Mouse (Mus musculus) hindlimb bud, embryonic 11.5 days (tissue): Measurements from ENCODE around the gene Gse1.

Experiments
- DNase-seq: peaks from one replicate; pipeline ENCODE4 v3.0.0-alpha.2; 2012; ENCODE audit warnings: low read depth, low spot score; ENCODE audit errors: extremely low spot score

Gene Gse1

DNA sequence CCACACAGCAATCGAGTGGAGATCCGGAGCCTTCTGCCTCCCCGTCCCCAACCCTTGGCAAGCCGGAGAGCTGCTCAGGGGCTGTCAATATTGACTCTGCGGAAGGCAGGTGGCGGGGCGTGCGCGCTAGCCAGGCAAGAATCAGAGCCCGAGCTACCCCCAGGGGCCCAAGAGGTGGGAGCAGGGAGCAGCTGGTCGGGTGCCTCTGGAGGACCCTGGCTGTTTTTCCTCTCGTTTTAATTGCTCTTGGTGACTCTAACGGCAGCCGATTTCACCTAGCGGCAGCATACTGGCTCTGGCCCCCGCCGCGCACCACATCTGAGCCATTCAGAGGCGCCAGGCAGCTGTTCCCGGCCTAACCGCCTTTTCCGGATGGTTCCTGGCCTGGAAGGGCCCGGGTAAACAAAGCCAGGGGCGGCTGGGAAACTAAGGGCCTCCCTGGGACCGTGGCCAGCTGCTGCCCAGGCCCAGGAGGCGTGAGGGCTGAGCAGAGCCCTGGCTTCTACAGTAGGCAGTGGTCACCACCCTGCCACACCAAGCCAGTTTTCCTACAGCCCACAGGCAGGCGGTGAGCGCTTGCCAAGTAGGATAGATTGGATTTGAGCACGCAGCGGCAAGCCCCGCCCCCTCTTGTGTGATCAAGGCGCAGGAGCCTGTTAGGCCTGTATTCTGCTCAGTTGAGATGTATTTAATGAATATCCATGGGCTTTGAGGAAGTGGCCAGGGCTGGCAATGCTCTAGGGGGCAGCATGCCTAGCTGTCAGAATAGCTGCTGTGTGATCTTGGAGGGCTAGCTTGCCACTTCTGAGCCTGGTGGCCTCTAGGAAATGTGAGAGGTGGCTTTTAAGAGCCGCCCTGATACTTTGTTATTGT is 188.5 kb downstream of the Gse1 start:
- no peak for DNase-seq

DNA sequence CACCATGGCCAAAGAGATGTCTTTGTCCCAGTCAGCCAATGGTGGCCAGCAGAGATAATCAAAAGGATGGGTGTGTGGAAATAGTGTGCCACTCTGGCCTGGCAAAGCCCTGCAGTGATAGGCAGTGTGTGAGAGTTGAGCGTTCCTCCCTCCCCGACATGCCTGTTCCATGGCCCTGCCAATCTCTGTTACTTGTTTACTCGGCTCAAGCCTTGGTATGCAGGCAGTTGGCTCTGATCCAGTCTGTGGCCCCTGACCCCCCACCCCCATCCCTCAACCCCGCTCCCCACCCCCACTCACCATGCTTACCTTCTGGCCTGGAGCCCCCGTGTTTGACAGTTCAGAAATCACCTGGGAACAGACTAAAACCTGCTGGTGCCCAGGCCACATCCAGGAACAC is 189.9 kb downstream of the Gse1 start:
- no peak for DNase-seq

DNA sequence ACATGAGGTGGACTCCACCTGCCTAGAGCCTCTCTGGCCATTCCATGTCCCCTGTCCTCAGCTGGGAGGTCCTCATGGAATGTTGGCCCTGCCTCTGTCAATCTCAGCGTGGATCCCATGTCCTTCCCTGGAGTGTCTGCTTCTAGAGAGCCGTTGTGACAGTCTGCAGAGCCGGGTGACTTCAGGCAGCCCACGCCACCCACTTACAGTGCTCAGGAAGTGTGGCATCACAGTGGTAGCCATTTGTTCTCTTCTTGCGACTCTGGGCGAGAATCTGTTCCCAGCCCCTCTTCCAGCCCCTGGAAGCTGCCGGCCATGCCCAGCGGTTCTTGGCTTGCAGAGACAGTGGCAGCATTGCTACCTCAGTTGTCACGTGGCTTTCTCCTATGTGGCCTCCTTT is 191.4 kb downstream of the Gse1 start:
- DNase-seq: no peak

DNA sequence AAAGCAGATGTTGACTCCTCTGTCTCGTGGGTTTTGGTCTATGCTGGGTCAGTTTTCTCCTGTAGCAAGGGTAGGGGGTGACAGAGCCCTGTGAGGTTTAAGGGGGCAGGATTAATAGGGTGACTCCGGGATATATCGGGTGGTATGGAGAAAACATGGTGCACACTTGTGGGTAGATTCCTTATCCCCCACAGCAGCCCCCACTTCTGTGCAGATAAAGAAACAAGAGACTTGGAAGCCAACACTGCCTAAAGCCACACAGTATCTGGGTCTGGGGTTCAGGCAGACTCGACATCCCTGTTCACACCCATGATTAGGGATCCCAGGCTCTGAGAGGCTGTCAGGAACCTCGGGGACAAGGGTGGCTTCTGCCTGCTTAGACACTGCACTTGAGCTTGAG is 192.0 kb downstream of the Gse1 start:
- DNase-seq: no peak

DNA sequence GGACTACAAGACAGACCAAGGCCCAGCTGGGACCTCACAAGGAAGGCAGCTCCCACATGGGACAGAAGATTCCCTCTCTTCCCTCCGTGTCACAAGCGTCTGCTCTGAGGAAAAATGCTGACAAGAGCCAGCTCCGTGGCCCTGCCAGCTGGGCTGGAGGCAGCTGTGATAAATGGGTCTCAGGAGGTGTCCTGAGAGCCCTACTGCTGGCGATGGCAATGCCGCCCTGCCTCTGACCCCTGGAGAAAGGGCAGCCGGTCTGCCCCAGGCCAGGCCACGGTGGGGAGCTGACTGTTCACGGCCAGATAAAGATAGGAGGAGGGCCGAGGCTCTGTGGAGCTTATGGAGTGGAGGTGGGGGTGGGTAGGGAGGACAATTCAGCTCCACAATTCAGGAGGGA is 193.4 kb downstream of the Gse1 start:
- no peak for DNase-seq

DNA sequence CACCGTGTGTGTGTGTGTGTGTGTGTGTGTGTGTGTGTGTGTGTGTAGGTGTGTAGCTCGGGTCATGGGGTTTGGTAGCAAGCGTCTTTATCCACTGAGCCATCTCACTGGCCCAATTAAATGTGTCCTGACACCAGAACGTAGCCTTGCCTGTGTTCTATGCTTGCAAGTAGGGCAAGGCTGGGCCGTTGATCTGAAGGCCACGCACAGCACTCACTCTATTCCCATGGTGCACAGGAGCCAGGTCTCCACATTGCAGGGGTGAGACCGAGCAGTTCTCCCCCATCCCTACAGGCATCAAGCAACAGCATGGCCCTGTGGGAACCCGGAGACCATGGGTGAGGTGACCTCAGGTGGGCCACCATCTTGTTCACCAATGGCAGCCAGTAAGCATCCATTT is 194.0 kb downstream of the Gse1 start:
- no peak for DNase-seq

DNA sequence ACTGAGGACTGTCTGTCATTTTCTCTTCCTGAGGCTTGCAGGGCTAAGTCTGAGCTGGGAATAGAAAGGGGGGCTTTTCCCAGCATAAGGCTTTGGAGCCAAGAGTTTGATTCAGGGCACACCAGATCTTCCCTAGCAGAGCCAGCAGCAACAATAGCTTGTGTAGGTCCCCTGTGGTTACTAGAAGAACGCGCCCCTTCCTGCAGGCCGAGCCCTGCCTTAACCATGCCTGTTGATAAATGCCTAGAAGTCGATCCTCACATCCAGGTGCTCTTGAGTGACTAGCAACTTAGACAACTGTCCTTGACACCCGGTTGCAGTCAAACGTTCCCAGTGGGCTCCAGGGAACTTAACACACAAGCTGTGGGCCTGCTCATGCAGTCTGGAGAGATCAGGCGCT is 195.3 kb downstream of the Gse1 start:
- DNase-seq: no peak

DNA sequence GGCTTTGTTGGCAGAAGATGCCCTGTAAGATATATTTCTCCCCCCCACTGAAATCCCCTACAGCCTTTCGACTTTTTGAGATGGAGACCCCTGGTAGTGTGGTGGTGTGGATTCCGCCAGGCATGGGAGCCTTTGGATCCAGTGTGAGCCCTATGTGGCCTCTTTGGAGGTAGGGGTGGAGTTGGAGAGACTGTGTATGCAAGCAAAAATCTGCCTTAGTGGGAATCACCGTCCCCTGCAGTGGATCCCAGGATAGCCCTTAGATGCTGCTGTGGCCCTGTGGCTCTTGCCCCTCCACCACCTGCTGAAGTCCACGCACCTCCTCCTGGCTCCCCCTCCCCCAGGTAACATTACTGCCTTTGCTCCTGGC is 196.6 kb downstream of the Gse1 start:
- no peak for DNase-seq

DNA sequence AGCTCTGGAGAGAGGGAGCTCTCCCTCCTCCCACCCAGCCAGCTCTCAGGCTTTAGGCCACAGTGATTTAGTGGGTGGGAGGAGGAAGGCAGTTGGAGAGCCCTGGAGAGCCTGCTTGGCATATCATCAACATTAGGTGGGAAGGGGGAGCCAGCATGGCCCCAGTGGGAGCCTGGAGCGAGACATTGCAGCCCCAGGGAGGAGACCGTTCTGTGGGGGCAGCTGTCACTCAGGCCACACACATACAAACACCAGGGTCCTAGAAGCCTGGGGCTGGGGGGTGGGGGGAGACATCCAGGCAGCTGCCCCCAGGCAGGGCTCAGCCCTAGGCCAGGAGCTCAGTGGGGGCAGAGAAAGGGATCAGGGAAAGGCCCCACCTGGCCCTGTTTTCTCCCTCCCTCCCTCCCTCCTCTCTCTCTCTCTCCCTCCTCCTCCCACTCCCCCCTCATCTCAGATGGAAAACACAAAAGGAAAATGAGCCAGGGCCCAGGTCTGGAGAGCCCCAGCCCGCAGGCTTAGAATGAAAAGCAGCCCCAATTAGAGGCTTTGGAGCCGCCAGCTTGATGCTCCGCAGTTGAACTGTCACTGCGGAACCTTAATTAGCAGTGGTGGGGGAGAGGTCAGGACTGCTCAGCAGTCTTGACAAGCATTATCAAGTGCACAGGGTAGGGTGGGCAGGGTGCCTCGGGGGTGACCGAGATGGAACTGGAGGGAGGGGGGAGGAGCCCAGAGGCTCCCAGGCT is 197.1 kb downstream of the Gse1 start:
- DNase-seq: no peak

DNA sequence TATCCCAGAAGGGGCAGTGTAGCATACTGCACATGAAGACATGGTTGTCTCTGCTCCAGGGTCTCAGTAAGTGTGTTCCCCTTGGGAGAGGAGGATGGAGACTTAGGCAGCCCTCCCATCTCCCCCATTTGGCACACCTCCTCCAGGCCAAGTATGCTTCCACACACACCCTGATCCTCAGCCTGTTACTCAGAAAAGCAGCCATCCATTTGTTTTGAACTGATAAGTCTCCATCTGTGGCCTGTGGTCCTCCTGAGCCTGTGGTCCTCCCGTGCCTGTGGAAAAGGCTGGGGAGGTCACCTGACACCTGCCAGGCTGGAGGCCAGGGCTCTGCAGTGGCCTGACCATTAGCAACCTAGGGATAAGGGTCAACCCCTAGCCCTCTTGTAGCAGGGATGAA is 197.8 kb downstream of the Gse1 start:
- DNase-seq: no peak

DNA sequence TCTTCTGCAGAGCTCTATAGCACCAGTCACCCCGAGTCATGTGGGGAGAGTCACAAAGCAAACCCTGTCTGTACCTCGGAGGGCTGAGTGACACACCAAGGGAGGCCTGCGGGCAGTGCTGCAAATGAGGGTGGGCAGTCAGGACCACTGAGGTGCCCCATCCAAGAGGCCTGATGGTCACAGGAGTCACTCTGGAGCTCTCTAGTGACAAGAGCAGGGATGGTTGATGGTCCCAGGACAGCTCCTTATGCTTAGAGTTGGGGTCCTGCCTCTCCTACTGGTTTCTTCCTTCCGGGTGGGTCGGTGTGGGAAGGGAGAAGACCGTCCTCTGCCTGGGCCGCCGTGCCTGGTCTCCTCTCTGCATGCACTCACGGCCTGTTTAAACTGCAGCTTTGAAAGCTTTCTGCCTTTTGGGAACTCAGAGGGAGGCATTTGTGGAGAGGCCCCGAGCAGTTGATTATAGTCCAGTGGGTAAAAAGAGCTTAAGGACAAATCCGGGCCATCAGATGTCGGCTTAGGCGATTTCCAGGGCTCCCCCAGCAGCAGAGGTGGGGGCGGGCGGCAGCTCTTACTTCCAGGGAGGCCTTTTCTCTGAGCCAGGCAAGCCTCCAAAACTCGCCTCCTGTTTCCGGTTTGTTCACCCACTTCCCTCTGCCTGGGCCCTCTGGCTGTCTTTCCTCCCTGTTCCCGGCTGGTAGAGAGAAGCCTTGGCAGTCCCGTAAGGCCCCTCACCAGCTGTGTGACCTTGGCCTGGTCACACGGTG is 198.5 kb downstream of the Gse1 start:
- no peak for DNase-seq

DNA sequence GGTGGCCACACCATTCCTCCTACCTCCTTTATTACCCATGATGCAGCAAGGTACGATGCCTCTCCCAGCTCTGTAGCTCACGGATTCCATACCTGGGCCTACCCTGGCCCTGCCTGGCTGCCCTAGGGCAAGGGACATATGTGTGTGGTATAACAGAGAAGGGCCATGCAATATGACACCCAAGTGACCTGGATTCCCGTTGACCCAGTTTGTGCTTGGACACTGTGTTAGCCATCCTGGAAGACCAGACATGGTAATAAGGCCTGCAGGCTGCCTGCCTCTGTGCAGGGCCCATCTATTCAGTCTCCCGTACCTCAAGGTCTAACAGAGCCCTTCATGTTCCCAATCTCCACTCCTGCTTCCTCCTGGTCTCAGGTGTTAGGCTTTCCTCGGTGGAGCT is 200.2 kb downstream of the Gse1 start:
- no peak for DNase-seq

DNA sequence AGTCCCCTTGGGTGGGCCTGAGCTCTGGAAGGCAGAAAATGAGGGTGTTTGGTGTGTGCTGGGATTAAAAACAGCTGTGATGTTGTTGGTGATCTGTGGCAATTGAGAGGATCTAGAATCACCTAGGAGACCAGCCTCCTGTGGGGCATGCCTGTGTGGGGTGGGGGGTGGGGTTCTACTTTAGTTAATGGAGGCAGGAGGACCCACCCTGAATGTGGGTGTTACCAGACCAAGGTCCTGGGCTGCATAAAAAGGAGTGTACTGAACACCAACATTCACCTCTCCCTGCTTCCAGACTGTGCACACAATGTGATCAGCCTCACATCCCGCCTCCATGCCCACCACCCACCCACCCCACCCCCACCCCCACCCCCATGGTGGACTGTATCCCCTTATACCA is 200.9 kb downstream of the Gse1 start:
- DNase-seq: no peak

DNA sequence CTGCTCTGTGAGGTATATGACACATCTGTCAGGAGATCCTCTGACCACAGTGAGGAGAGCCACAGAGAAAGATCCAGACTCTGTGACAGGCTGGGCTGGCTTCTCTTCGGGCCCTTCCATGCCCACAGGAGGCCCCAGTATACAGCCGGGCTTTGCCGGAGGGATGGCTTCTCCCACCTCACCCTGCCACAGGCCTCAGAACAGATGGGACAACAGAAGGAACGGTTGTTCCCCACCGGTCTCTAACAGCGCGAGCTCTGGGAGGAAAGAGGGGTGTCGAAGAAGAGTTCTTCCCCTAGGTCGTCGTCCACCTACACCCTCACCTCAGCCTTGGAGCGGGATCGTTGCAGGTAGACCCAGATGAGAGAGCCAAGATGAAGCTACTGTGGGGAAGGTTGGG is 202.8 kb downstream of the Gse1 start:
- no peak for DNase-seq

DNA sequence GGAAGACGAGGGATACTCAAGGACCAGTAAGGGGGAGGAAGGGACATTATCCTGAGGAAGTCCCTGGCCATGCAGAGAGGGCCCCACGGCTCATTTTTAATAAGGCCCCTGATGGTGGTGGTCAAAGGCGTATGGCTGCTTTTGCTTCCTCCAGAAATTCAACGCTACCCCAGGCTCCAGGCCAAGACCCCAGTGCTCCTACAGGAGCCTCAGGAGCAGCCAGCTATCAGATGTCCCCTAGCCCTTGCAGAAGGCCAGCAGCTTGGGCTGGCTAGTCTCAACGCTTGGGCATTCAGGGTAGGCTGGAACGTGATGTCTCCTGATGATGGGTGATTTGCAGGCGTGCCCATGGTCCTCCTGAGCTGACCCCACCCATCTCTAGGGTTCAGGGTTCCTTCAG is 204.2 kb downstream of the Gse1 start:
- DNase-seq: no peak

DNA sequence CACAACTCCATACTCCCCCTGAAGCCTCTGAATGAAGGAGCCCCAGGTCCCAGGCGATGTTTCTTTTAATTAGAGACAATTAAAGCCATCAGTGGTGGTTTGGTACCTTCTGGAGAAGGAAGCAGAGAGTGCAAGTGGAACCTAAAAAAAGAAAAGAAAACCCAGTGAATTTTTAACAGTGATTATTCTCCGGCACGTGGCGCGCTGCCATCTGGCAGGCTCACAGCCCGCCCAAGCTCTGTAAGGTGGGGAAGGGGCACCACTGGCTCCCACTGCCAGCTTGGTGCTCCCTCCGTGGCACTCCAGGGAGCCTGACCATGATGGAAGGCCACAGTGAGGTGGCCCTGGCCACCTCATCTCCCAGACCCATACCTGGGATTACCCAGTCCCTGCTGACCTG is 204.9 kb downstream of the Gse1 start:
- no peak for DNase-seq

DNA sequence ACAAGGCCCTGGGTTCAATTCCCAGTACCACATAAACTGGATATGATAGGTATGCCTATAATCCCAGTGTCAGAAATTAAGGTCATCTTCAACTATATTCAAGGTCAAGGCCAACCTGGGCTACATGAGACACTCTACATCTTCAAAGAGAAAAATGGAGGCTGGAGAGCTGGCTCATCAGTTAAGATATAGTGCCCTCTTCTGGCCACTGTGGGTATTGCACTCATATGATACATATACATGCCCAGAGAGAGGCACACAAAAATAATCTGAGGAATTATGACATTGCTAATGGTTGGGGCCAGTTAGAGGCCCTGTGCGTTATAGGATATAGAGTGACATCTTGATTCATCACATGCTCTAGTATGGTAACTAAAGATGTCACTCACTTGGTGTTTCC is 205.5 kb downstream of the Gse1 start:
- no peak for DNase-seq

DNA sequence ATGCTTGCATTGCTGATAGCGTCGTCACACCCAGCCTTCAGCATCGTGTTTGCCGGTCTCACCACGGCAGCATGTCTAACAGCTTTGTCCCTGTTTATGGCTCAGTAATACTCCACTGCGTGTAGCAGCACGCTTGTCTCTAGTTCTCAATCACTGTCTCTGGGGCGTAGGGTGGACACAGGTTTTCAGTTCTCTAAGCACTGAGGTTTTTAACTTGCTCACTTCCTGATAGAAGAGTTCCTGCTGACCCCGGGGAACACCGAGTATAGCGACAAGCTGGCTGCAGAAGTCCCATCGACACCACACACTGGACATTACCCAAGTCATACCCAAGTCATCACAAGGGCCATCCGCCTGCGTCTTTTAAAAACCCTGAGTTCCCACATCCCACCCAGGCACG is 207.5 kb downstream of the Gse1 start:
- no peak for DNase-seq

DNA sequence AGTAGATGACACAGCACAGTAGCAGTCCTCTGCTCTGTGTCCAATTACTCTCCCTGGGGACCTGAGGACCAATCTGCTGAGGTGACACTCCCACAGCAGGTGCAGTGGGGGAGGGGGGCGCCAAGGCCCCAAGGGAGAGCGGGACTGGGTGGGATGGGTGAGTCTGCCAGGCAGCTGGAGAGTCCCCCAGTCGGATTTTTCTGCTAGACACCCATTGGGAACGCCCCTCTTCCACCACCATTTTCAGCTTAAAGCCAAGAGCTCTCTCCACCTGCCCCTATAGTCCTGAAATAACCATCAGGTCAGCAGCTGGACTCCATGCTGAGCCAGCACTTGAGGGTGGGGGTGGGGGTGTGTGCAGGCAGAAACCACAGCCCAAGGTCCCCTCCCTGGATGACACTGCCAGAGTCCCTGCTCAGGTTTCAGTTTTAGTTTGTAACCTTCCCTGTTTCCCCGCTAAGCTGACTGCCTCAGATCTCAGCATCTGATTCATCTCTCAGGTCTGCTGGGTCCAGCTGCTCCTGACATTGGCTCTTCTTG is 208.3 kb downstream of the Gse1 start:
- DNase-seq: no peak

DNA sequence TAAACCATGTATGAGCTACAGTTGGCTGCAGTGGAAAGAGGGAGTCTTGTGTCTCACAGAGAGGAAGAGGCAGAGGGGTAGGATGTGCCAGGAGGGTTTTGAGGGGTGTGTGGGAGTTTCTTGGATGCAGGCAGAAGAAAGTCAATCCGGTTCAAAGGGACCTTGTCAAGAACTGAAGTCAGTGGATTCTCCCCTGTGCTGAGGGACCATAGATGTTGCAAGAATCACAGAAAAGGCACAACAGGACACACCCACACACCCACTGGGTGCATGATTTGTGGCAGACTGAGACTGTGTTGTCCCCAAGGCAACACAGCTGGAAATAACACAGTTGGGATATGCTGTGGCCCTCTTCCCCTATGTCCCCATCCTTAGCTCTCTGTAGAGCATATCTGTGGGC is 209.0 kb downstream of the Gse1 start:
- no peak for DNase-seq

DNA sequence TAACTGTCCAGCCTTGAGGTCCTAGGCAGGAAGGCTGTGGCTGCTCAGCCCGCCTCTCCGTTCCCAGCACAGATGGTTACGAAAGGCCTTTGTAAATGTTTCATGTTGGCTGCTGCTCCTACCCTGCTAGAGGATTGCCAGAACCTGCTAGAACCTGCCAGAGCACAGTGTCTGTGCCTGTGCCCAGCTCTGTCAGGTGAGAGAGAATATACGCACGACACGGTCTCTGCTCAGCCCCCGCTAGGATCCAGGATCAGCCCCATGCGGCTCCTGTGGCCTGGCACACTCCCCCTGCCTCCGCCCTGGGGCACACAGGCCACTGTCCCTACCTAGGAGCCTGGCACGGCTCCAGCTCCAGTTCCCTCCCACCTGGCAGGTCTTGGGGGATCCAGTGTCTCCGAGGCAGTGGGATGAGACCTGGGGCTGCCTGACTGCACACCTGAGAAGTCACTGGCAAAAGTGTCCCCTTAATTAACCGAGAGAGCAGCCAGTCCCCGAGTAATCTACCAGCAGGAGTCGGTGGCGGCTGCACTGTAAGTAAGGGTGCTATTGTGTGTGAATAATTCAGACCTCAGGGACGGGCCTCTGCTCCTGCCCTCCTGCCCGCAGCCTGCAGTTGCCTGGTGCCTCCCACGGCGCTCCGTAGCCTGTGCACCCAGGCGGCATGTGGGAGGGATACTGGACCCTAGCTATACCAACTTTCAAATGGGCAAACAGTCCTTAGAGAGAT is 209.6 kb downstream of the Gse1 start:
- DNase-seq: no peak
